Mouse (Mus musculus) kidney, postnatal 36 days (tissue): ENCODE measurements around the gene Lrrc4c.
A peak's percentile ranks its signal among the peaks of the same experiment; 100 is the strongest.

ENCODE experiments used
- DNase-seq, 2 experiments: peaks; one replicate each; pipeline ENCODE4 v3.0.0; 2021 to 2022; ENCODE audit warnings: mixed read lengths in 2 of 2

Gene Lrrc4c

GRCm38 (mm10) chr2:96573755-96574154, 255.8 kb downstream of the Lrrc4c start:
- DNase-seq, result no peak

- no peak for DNase-seq
These were observed 259.7 kb downstream of the Lrrc4c start for GRCm38 (mm10) chr2:96577701-96578100.

- DNase-seq, result no peak
These were observed 262.3 kb downstream of the Lrrc4c start for GRCm38 (mm10) chr2:96580136-96580733.

- DNase-seq, result peak; percentile 27 to 51
These were observed 267.7 kb downstream of the Lrrc4c start for GRCm38 (mm10) chr2:96585665-96586064.

GRCm38 (mm10) chr2:96604801-96605200, 286.8 kb downstream of the Lrrc4c start:
- DNase-seq, result no peak

- DNase-seq, result no peak
These were observed 296.2 kb downstream of the Lrrc4c start for GRCm38 (mm10) chr2:96614121-96614520.

GRCm38 (mm10) chr2:96618691-96619205, 300.8 kb downstream of the Lrrc4c start:
- no peak for DNase-seq

GRCm38 (mm10) chr2:96667113-96667512, 349.1 kb downstream of the Lrrc4c start:
- DNase-seq, result no peak

- DNase-seq, result no peak
These were observed 363.8 kb downstream of the Lrrc4c start for GRCm38 (mm10) chr2:96681806-96682205.

GRCm38 (mm10) chr2:96685328-96685727, 367.4 kb downstream of the Lrrc4c start:
- DNase-seq, result no peak

GRCm38 (mm10) chr2:96705004-96705403, 387.0 kb downstream of the Lrrc4c start:
- no peak for DNase-seq

- peak in 1 of 2 experiments; percentile 5 for DNase-seq
These were observed 389.9 kb downstream of the Lrrc4c start for GRCm38 (mm10) chr2:96707772-96708350.

- DNase-seq, result no peak
These were observed 396.6 kb downstream of the Lrrc4c start for GRCm38 (mm10) chr2:96714561-96714960.

- no peak for DNase-seq
These were observed 399.4 kb downstream of the Lrrc4c start for GRCm38 (mm10) chr2:96717353-96717752.

- DNase-seq, result no peak
These were observed 405.4 kb downstream of the Lrrc4c start for GRCm38 (mm10) chr2:96723395-96723794.

GRCm38 (mm10) chr2:96736081-96736480, 418.1 kb downstream of the Lrrc4c start:
- DNase-seq, result no peak

GRCm38 (mm10) chr2:96755066-96755465, 437.1 kb downstream of the Lrrc4c start:
- DNase-seq, result no peak

- no peak for DNase-seq
These were observed 439.7 kb downstream of the Lrrc4c start for GRCm38 (mm10) chr2:96757701-96758100.

- DNase-seq, result no peak
These were observed 445.6 kb downstream of the Lrrc4c start for GRCm38 (mm10) chr2:96763538-96763937.

GRCm38 (mm10) chr2:96775376-96775775, 457.4 kb downstream of the Lrrc4c start:
- no peak for DNase-seq

- DNase-seq, result no peak
These were observed 478.9 kb downstream of the Lrrc4c start for GRCm38 (mm10) chr2:96796681-96797385.

- DNase-seq, result no peak
These were observed 532.9 kb downstream of the Lrrc4c start for GRCm38 (mm10) chr2:96850839-96851396.

- DNase-seq, result no peak
These were observed 535.8 kb downstream of the Lrrc4c start for GRCm38 (mm10) chr2:96853797-96854196.

- no peak for DNase-seq
These were observed 558.1 kb downstream of the Lrrc4c start for GRCm38 (mm10) chr2:96876062-96876461.
